Comparison of ENCODE assay signal across 8 mouse cellular contexts in the genomic region with DNA sequence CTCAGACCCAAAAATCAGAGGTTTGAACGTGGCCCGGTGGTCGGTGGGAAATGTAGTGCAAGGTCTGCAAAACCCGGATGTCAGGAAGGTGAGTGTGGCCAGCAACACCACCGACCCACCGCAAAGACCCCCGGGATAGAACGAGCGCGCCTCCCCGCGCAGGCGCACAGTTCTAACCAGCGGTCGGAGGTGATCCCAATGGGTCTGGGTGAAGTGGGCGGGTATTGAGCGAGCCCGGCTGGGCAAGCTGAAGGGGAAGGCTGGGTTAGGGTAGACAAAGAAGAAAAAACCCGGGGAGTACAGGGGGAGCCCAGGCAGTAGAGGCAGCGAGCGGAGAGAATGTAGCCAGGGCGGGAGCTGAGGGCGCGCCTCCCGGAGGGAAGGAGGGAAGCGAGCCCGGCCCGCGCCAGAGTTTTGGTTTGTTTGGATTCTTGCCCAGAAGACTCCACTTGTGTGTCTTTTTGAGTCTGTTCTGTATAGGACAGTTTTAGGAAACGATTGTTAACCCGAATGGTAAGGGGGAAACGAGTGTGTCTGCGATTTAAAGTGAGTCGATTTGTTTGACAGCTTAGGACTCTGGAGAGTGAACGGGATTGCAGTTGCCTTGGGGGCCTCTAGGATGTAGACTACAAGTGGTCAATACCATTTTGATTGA. TPM values are rescaled to one million over a fixed set of nuclear protein-coding genes. Genes with fewer than 3 reads are reported as not detected.
DNase-seq lines count a peak whose midpoint lies in the region; ATAC-seq lines count a peak whose summit lies in the region.

No protein-coding gene starts in this region.

- H3K36me3 ChIP-seq in megakaryocyte, embryonic 14.5 days (replicated peaks; ENCODE audit: low read length): peaks cover 70% of the 10 kb centered on the region
- no peaks in the 10 kb centered on the region for H3K36me3 ChIP-seq in forebrain, embryonic 11.5 days (ENCODE audit: control insufficient read depth, insufficient read depth, low read length)
- H3K36me3 ChIP-seq in heart, embryonic 14.5 days (ENCODE audit: control insufficient read depth, insufficient read depth, low read length): peaks cover 7% of the 10 kb centered on the region; the same call in 1 of the 2 replicates
- peaks cover 8% of the 10 kb centered on the region for H3K36me3 ChIP-seq in liver, embryonic 11.5 days (ENCODE audit: control insufficient read depth, insufficient read depth, low read length)
- peaks cover 27% of the 10 kb centered on the region for H3K36me3 ChIP-seq in neural tube, embryonic 12.5 days

- 3% methylated on average over 35 of the region's 35 CpGs for WGBS in forebrain, embryonic 11.5 days
- 3% methylated on average over 35 of the region's 35 CpGs for WGBS in heart, embryonic 14.5 days
- WGBS in liver, embryonic 11.5 days: 7% methylated on average over 35 of the region's 35 CpGs
- whole genome bisulfite sequencing in neural tube, embryonic 12.5 days: 2% methylated on average over 35 of the region's 35 CpGs

- H3K4me3 ChIP-seq in megakaryocyte, embryonic 14.5 days (replicated peaks): peak overlapping the region; percentile 78
- peak overlapping the region; percentile 52 for H3K4me3 ChIP-seq in forebrain, embryonic 11.5 days (ENCODE audit: low read depth, low read length)
- peak overlapping the region; percentile 65 to 74 for H3K4me3 ChIP-seq in heart, embryonic 14.5 days (ENCODE audit: control insufficient read depth in 1 of 2, insufficient read depth in 1 of 2, low read depth in 1 of 2, low read length in 2 of 2)
- H3K4me3 ChIP-seq in liver, embryonic 11.5 days (ENCODE audit: low read depth, low read length): peak overlapping the region; percentile 44
- H3K4me3 ChIP-seq in neural tube, embryonic 12.5 days: peak overlapping the region; percentile 53

- DNase-seq in forebrain, embryonic 11.5 days (ENCODE audit: low spot score): peak; percentile 95
- DNase-seq in kidney, postnatal 10 days: peak; percentile 86
- peak; percentile 81 for DNase-seq in liver, embryonic 11.5 days (ENCODE audit: low spot score)
- peak; percentile 28 for DNase-seq in telencephalon, adult 2 months (ENCODE audit: low read depth, low spot score)

- peak overlapping the region; percentile 64 for H3K9ac ChIP-seq in forebrain, embryonic 11.5 days (ENCODE audit: low read length)
- H3K9ac ChIP-seq in heart, embryonic 14.5 days (ENCODE audit: low read length): peak overlapping the region; percentile 87
- H3K9ac ChIP-seq in liver, embryonic 11.5 days (ENCODE audit: low read depth, low read length): peak overlapping the region; percentile 47
- peak overlapping the region; percentile 38 for H3K9ac ChIP-seq in neural tube, embryonic 12.5 days

- H3K27ac ChIP-seq in forebrain, embryonic 11.5 days (ENCODE audit: low read depth, low read length): peak overlapping the region; percentile 85; the same call in 1 of the 2 replicates
- H3K27ac ChIP-seq in heart, embryonic 14.5 days (replicated peaks in 1 of 2; ENCODE audit: control insufficient read depth in 1 of 2, insufficient read depth in 1 of 2, low read depth in 2 of 2, low read length in 2 of 2): peak overlapping the region; percentile 78 to 84
- no peak overlapping the region for H3K27ac ChIP-seq in liver, embryonic 11.5 days (ENCODE audit: low read depth, low read length)
- peak overlapping the region; percentile 66; the same call in 1 of the 2 replicates for H3K27ac ChIP-seq in neural tube, embryonic 12.5 days

- peaks cover 6% of the 10 kb centered on the region for H3K27me3 ChIP-seq in megakaryocyte, embryonic 14.5 days (replicated peaks)
- H3K27me3 ChIP-seq in forebrain, embryonic 11.5 days (ENCODE audit: control insufficient read depth, insufficient read depth, low read length): no peaks in the 10 kb centered on the region
- no peaks in the 10 kb centered on the region for H3K27me3 ChIP-seq in heart, embryonic 14.5 days (ENCODE audit: control insufficient read depth, insufficient read depth, low read length)
- H3K27me3 ChIP-seq in liver, embryonic 11.5 days (replicated peaks; ENCODE audit: control insufficient read depth, insufficient read depth, low read length): no peaks in the 10 kb centered on the region
- H3K27me3 ChIP-seq in neural tube, embryonic 12.5 days (replicated peaks): no peaks in the 10 kb centered on the region

- H3K4me2 ChIP-seq in forebrain, embryonic 11.5 days (ENCODE audit: low read depth, low read length, severe bottlenecking): peak overlapping the region; percentile 67
- H3K4me2 ChIP-seq in heart, embryonic 14.5 days (ENCODE audit: low read length): peak overlapping the region; percentile 72
- H3K4me2 ChIP-seq in liver, embryonic 11.5 days: peak overlapping the region; percentile 49
- H3K4me2 ChIP-seq in neural tube, embryonic 12.5 days (replicated peaks): peak overlapping the region; percentile 60

- no peaks in the 10 kb centered on the region for H3K4me1 ChIP-seq in megakaryocyte, embryonic 14.5 days
- no peaks in the 10 kb centered on the region for H3K4me1 ChIP-seq in forebrain, embryonic 11.5 days (replicated peaks; ENCODE audit: control insufficient read depth, insufficient read depth, low read length)
- H3K4me1 ChIP-seq in heart, embryonic 14.5 days (ENCODE audit: control insufficient read depth in 2 of 2, insufficient read depth in 2 of 2, low read length in 2 of 2): peaks cover 0 to 2% of the 10 kb centered on the region in 2 experiments; a peak in 1 of 4 replicates
- no peaks in the 10 kb centered on the region for H3K4me1 ChIP-seq in liver, embryonic 11.5 days (replicated peaks; ENCODE audit: control insufficient read depth, insufficient read depth, low read length)
- no peaks in the 10 kb centered on the region for H3K4me1 ChIP-seq in neural tube, embryonic 12.5 days

- peaks cover 88% of the 10 kb centered on the region for H3K9me3 ChIP-seq in megakaryocyte, embryonic 14.5 days
- H3K9me3 ChIP-seq in forebrain, embryonic 11.5 days (ENCODE audit: control insufficient read depth, low read length): peaks cover 3% of the 10 kb centered on the region; the same call in 1 of the 2 replicates
- peaks cover 1% of the 10 kb centered on the region for H3K9me3 ChIP-seq in heart, embryonic 14.5 days (ENCODE audit: control insufficient read depth, low read length)
- H3K9me3 ChIP-seq in liver, embryonic 11.5 days (ENCODE audit: control insufficient read depth, low read length): no peaks in the 10 kb centered on the region; the same call in 1 of the 2 replicates
- peaks cover 26% of the 10 kb centered on the region for H3K9me3 ChIP-seq in neural tube, embryonic 12.5 days

- no peak for ATAC-seq in megakaryocyte, adult 5-6 weeks (ENCODE audit: poor library complexity, severe bottlenecking)
- peak; percentile 94 for ATAC-seq in forebrain, embryonic 11.5 days (replicated peaks; ENCODE audit: low FRiP score)
- peak; percentile 96 for ATAC-seq in heart, embryonic 14.5 days (ENCODE audit: insufficient number of reproducible peaks, insufficient read depth, low FRiP score, low read depth)
- peak; percentile 82 for ATAC-seq in liver, embryonic 11.5 days (replicated peaks; ENCODE audit: low FRiP score)
- ATAC-seq in neural tube, embryonic 12.5 days (ENCODE audit: low FRiP score, low read depth): peak; percentile 95

RNA-seq across cellular contexts. Expression of gene Zfp382, which starts 21.9 kb away (rescaled TPM):
- polyA plus RNA-seq in megakaryocyte, embryonic 14.5 days (2012; ENCODE audit: insufficient read depth, low replicate concordance): not detected in 2 replicates
- 6.7 and 7.8 TPM in 2 replicates for total RNA-seq in megakaryocyte, adult 5-6 weeks (2015)
- total RNA-seq in megakaryocyte, adult 5-6 weeks (2017): 14.9 and 15.2 TPM in 2 replicates
- 12.6 and 15.3 TPM in 2 replicates for polyA plus RNA-seq in forebrain, embryonic 11.5 days (2014; fragmentation: Nextera tagmentation; extraction: Ambion mirVana)
- polyA plus RNA-seq in heart, embryonic 14.5 days (2014; fragmentation: Nextera tagmentation; extraction: Ambion mirVana): 6.4 and 8.5 TPM in 2 replicates
- 2.8 and 2.9 TPM in 2 replicates for polyA plus RNA-seq in liver, embryonic 11.5 days (2014; fragmentation: Nextera tagmentation; extraction: Ambion mirVana)
- 11.5 and 12.3 TPM in 2 replicates for polyA plus RNA-seq in neural tube, embryonic 12.5 days (2016; fragmentation: Nextera tagmentation; extraction: Ambion mirVana)

RNA-seq across cellular contexts. Expression of gene Zfp146, which starts 25.9 kb away (rescaled TPM):
- polyA plus RNA-seq in megakaryocyte, embryonic 14.5 days (2012; ENCODE audit: insufficient read depth, low replicate concordance): 2.6 TPM in 1 of 2 replicates, not detected in the other
- total RNA-seq in megakaryocyte, adult 5-6 weeks (2015): 16.6 and 25.2 TPM in 2 replicates
- 32.8 and 35.2 TPM in 2 replicates for total RNA-seq in megakaryocyte, adult 5-6 weeks (2017)
- polyA plus RNA-seq in forebrain, embryonic 11.5 days (2014; fragmentation: Nextera tagmentation; extraction: Ambion mirVana): 14.0 and 15.5 TPM in 2 replicates
- 7.2 and 9.0 TPM in 2 replicates for polyA plus RNA-seq in heart, embryonic 14.5 days (2014; fragmentation: Nextera tagmentation; extraction: Ambion mirVana)
- polyA plus RNA-seq in liver, embryonic 11.5 days (2014; fragmentation: Nextera tagmentation; extraction: Ambion mirVana): 7.5 and 8.8 TPM in 2 replicates
- polyA plus RNA-seq in neural tube, embryonic 12.5 days (2016; fragmentation: Nextera tagmentation; extraction: Ambion mirVana): 14.6 and 15.6 TPM in 2 replicates

RNA-seq across cellular contexts. Expression of gene Cox7a1, which starts 40.3 kb away (rescaled TPM):
- 2.4 TPM in 1 of 2 replicates, not detected in the other for polyA plus RNA-seq in megakaryocyte, embryonic 14.5 days (2012; ENCODE audit: insufficient read depth, low replicate concordance)
- total RNA-seq in megakaryocyte, adult 5-6 weeks (2015): 0.91 and 1.6 TPM in 2 replicates
- total RNA-seq in megakaryocyte, adult 5-6 weeks (2017): 0.94 and 2.4 TPM in 2 replicates
- 3.5 and 3.9 TPM in 2 replicates for polyA plus RNA-seq in forebrain, embryonic 11.5 days (2014; fragmentation: Nextera tagmentation; extraction: Ambion mirVana)
- polyA plus RNA-seq in heart, embryonic 14.5 days (2014; fragmentation: Nextera tagmentation; extraction: Ambion mirVana): 544 and 589 TPM in 2 replicates
- 4.7 and 5.1 TPM in 2 replicates for polyA plus RNA-seq in liver, embryonic 11.5 days (2014; fragmentation: Nextera tagmentation; extraction: Ambion mirVana)
- 2.9 and 5.8 TPM in 2 replicates for polyA plus RNA-seq in neural tube, embryonic 12.5 days (2016; fragmentation: Nextera tagmentation; extraction: Ambion mirVana)

RNA-seq across cellular contexts. Expression of gene Zfp260, which starts 49.1 kb away (rescaled TPM):
- 0.26 TPM in 1 of 2 replicates, not detected in the other for polyA plus RNA-seq in megakaryocyte, embryonic 14.5 days (2012; ENCODE audit: insufficient read depth, low replicate concordance)
- 26.0 and 29.6 TPM in 2 replicates for total RNA-seq in megakaryocyte, adult 5-6 weeks (2015)
- 22.8 and 26.4 TPM in 2 replicates for total RNA-seq in megakaryocyte, adult 5-6 weeks (2017)
- 121 and 124 TPM in 2 replicates for polyA plus RNA-seq in forebrain, embryonic 11.5 days (2014; fragmentation: Nextera tagmentation; extraction: Ambion mirVana)
- 85.2 and 91.3 TPM in 2 replicates for polyA plus RNA-seq in heart, embryonic 14.5 days (2014; fragmentation: Nextera tagmentation; extraction: Ambion mirVana)
- polyA plus RNA-seq in liver, embryonic 11.5 days (2014; fragmentation: Nextera tagmentation; extraction: Ambion mirVana): 48.6 and 54.6 TPM in 2 replicates
- polyA plus RNA-seq in neural tube, embryonic 12.5 days (2016; fragmentation: Nextera tagmentation; extraction: Ambion mirVana): 107 and 116 TPM in 2 replicates

RNA-seq across cellular contexts. Expression of gene Zfp566, which starts 53.4 kb away (rescaled TPM):
- 0.37 TPM in 1 of 2 replicates, not detected in the other for polyA plus RNA-seq in megakaryocyte, embryonic 14.5 days (2012; ENCODE audit: insufficient read depth, low replicate concordance)
- total RNA-seq in megakaryocyte, adult 5-6 weeks (2015): 2.7 and 3.5 TPM in 2 replicates
- total RNA-seq in megakaryocyte, adult 5-6 weeks (2017): 0.85 and 1.9 TPM in 2 replicates
- polyA plus RNA-seq in forebrain, embryonic 11.5 days (2014; fragmentation: Nextera tagmentation; extraction: Ambion mirVana): 12.8 and 13.8 TPM in 2 replicates
- 5.2 and 6.4 TPM in 2 replicates for polyA plus RNA-seq in heart, embryonic 14.5 days (2014; fragmentation: Nextera tagmentation; extraction: Ambion mirVana)
- polyA plus RNA-seq in liver, embryonic 11.5 days (2014; fragmentation: Nextera tagmentation; extraction: Ambion mirVana): 7.6 and 7.7 TPM in 2 replicates
- 14.2 and 16.0 TPM in 2 replicates for polyA plus RNA-seq in neural tube, embryonic 12.5 days (2016; fragmentation: Nextera tagmentation; extraction: Ambion mirVana)

Comparison
In these comparisons a context has a peak if more than half of its experiments do, and no peak if none do; other contexts are left out.
1. DNase-seq: peak in every context shown above with its lines; median percentile 95 in forebrain, embryonic 11.5 days; 86 in kidney, postnatal 10 days; 81 in liver, embryonic 11.5 days; 28 in telencephalon, adult 2 months.
2. RNA of gene Cox7a1, which starts 40.3 kb away (polyA plus RNA-seq): 544 to 589 TPM in heart, embryonic 14.5 days; 2.9 to 5.8 TPM in neural tube, embryonic 12.5 days, 4.7 to 5.1 TPM in liver, embryonic 11.5 days, 3.5 to 3.9 TPM in forebrain, embryonic 11.5 days and 2.4 TPM in megakaryocyte, embryonic 14.5 days; every median in the first group is over 10 times any median in the second.
3. Peak in every context shown above with its lines, with median percentiles within 50 percentile points of each other: H3K4me3 ChIP-seq, H3K4me2 ChIP-seq and H3K9ac ChIP-seq.